Mouse (Mus musculus): ENCODE results near the gene Tmem215.

DNA sequence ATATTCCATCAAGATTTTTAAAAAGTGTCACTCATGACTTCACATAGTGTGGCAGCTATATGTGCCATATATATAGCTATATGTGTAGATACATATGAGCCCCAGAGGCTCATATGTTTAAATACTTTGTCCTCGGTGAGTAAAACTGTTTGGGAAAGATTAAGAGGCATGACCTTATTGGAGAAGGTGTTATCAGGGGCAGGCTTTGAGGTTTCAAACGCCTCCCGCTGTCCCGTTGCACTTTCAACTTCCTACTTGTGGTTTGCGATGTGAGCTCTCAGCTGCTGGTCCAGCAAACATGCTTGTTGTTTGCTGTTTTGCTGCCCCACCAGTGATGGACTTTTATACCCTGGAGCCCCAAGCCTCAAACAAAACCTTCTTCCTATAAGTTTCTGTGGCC, 40.1 kb upstream of the Tmem215 start:
- TF ChIP-seq POLR2AphosphoS2 (IDR thresholded peaks at IDR 0.05; ENCODE audit: low read length) (no peak), CTCF (IDR thresholded peaks at IDR 0.05 in 2 of 3, conservative IDR thresholded peaks at IDR 0.05 in 1 of 3; ENCODE audit: control insufficient read depth in 1 of 3, insufficient read depth in 1 of 3, low read depth in 2 of 3, low read length in 3 of 3, poor library complexity in 1 of 3, severe bottlenecking in 1 of 3) (no peak), SIN3A (IDR thresholded peaks at IDR 0.05; ENCODE audit: low read length) (peak; percentile 75), NRF1 (IDR thresholded peaks at IDR 0.05; ENCODE audit: insufficient read depth, low read depth, low read length, poor library complexity, severe bottlenecking) (no peak), GATA1 (IDR thresholded peaks at IDR 0.05; ENCODE audit: low read depth, low read length) (peak; percentile 89), UBTF (IDR thresholded peaks at IDR 0.05; ENCODE audit: borderline replicate concordance, insufficient read depth, low read depth, low read length) (no peak)
